Mouse (Mus musculus): ENCODE data around the gene Srek1.

Gene Srek1

DNA sequence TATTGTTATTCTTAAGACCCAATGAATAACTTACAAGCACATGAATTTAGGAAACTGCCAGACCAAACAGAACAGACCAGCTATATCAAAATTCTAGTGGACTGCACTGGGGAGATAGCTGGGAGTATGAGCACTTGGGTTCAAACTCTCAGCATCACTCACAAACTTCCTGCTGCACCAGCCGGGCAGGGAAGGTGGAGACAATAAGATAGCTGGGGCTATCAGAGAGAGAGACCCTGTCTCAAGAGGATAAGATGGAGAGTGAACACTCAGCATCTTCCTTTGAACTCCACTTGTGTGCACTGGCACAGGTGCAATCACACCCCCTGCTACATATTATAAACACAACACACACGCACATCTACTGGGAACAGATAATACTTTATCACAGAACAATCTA, 47.5 kb downstream of the Srek1 start:
- DNase-seq (ENCODE audit: low read depth, low spot score), result no peak

DNA sequence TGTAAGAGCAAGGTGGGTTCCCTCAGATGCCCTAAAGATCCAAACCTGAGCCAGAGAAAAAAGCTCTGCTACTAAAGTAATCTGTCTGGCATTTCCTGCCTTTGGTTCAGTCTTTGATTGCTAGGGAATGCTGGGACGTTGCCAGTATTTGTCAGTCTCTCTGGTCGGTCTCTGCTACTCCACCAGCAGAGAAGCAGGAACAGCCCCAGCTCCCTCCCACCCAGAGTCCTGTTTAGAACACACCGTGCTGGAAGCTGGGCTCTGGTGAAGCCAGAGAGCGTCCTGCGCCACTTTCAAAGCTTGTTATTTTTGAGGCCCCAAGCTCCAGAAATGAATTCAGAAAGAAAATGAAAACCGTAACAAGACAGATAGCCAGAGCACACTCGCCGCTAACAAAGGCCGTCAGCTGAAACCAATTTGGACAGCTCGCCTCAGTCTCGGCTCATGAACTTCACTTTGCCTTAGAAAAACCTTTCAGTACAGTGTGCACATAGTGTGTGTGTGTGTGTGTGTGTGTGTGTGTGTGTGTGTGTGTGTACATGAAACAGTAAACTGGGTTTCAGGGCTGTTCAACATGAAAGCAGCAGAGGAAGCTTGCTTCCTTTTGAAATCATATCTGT, 62.9 kb downstream of the Srek1 start:
- no peak for DNase-seq (ENCODE audit: low read depth, low spot score)

DNA sequence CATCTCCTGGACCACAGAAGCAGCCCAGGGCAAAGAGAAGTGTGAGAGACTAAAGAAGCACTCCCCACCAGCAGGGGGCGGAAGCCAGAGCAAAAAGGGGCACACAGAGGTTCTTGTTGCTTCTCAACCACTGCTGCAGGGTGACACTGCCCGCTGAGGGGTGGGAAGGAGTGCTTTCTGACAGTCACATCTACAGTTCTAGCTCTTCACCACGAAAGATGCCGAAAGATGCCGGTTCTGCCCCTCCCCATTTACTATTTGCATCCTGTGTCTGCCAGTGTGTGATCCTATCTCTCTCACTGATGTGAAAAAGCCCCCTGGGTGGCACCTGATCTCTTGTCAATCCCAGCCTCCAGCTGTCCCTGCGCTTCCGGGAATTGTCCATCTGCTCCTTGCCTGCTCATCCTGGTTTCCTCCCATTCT, 64.0 kb downstream of the Srek1 start:
- no peak for DNase-seq (ENCODE audit: low read depth, low spot score)

DNA sequence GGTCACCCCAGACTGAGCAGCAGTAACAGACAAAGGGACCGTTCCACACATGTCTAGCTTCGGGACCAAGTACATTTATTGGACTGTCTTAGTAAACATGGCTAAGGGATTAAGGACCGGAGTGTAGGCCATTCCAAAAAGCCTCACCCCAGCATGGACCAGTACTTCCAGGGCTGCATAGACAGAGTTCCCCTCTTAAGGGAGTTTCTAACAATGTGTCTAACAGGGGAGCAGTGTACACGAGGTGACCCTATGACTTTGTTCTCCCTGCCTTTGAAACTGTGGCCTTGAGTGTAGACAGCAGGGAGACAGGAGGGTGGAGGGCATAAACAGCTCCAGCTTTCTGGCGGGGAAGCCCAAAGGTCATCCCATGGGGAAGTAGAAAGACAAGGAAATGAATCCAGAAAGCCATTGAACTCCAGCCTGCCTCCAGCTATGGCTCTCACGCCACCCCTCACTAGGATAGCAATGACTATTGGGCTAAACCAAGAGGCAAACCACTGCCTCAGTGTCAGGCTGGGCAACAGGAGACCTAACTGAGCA, 68.9 kb downstream of the Srek1 start:
- DNase-seq (ENCODE audit: low read depth, low spot score), result no peak

DNA sequence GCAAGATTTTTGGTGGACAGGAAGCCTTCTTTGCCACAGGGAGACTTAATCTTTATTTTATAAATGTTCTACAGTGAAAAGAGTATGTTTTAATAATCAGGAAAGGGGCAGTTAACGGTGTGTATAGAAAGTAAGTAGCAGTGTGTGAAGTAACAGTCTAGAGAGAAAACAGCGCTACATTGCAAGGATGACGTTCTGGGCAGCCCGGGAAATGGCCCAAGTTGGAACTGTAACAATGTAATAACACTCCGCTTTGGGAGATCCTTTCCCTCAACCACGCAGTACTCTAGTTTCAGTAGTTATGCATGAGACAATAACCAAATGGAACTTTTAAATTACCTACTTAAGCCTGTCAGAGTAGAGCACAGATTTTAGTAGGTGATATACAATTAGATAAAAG, 70.6 kb downstream of the Srek1 start:
- DNase-seq (ENCODE audit: low read depth, low spot score), result no peak

DNA sequence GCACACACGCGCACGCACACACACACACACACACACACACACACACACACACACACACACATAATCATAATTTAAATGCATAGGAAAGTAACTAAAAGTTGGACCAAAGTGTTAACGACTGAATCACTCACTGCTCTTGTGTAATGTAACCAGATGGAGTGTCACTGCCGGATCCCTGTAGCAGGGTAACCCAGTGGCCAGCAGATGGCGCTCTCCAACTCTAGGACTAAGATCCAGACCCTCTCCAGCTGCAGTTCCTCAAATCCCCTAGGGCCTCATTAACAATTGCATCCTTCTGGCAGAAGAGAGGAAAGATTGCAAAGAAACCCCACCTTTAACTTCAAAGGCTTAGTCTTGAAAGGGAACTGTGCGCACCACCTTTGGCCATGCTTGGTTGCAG, 71.0 kb downstream of the Srek1 start:
- DNase-seq (ENCODE audit: low read depth, low spot score), result peak; percentile 91

DNA sequence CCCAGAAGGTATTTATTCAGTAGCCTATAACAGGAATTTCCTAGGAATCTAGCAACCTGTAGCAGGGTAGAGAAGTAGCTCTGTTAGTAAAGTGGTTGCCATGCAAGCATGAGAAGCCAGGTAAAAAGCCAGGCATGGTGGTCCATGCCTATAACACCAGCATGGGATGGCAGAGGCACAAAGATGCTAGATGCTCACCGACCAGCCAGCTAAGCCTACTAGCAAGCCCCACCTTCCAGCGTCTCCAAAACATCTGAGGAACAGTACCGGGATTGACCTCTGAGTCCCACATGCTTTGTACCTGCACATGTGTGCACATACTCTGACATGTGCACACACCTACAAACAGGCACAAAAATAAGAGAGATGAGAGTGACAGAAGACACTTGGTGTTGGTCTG, 72.1 kb downstream of the Srek1 start:
- no peak for DNase-seq (ENCODE audit: low read depth, low spot score)

DNA sequence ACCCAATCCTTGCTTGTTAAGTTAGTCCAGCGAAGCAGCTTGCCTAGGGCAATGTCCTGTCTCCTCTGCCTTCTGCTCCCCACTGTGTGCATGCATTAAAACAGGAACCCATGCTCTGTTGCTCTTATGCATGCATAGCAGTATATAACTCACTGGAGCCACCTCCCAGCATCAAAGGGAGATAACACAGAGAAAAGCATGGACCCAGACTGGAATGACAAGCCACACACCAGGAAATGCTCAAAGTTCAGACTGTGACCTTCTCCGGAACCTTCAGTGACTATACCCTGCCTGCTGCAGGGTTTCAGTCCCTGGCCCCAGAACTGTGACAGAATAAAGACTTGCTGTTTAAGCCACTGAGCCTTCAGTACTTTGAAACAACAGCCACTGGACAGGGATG, 73.7 kb downstream of the Srek1 start:
- no peak for DNase-seq (ENCODE audit: low read depth, low spot score)

DNA sequence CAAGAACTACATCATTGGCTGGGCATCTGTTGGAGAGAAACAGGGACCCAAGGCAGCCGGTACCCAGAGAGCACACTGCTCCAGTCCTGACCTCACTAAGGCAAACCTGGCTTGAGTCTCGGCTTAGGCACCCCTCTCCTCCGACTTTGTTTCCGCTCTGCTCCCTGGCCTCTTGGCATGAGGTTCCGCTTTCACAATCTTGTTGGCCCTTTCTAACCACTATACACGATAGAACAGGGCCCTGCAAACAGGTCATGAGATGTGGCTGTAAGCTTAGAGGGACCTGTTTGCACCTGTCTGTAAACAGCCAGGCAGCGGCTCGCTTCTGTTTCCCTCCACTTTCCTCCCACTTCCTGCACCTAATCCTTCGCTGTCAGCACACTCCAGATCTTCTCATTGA, 76.4 kb downstream of the Srek1 start:
- no peak for DNase-seq (ENCODE audit: low read depth, low spot score)

DNA sequence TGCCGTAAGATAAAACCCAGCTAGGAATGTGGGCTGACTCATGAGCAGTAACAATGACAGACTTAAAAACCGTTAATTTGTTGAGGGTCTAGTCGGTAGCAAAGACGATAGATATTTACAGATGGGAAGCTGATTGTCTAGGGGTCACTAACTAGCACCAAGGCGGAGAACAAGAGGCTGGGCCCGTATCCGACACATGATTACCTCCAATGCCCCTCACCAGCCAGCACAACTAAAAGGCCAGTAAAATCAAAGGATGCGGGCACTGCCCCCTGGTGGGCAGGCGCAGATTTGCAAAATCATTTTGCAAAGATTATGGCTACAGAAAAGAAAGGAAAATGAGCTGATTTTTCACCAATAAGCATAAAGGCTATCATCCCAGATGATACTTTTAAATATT, 78.2 kb downstream of the Srek1 start:
- DNase-seq (ENCODE audit: low read depth, low spot score), result peak; percentile 59

DNA sequence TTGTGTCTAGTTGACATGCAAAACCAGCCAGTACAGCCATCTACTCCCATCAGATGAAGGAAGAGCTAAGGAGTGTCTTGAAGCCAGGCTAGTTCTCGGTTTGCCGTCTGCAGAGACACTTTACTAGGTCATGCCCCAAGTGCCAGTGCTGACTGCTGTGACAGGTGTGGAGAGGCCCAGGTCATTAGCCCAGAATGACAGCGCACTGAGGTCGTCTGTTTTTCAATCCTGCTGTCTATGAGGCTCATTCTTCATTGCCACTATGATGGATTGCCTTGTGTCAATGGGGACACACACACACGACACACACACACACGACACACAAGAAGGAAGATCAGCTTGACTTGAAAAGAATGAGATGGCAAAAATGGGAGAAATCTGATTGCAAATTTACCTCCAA, 79.0 kb downstream of the Srek1 start:
- DNase-seq (ENCODE audit: low read depth, low spot score), result no peak

All from mesoderm, embryonic 11.5 days (tissue).